Mouse (Mus musculus): ENCODE data around the gene Nfatc4. TPM values are rescaled to one million over a fixed set of nuclear protein-coding genes. Genes with fewer than 3 reads are reported as not detected.

The Nfatc4 gene
- total RNA-seq, 1 experiment from 2014 or later: not detected

- no peak for ATAC-seq (replicated peaks; ENCODE audit: insufficient number of reproducible peaks, low FRiP score, low TSS enrichment, poor library complexity, severe bottlenecking)
Measured at GRCm38 (mm10) chr14:55842794-55843193, 19.9 kb downstream of the Nfatc4 start.

- no peak for ATAC-seq (replicated peaks; ENCODE audit: insufficient number of reproducible peaks, low FRiP score, low TSS enrichment, poor library complexity, severe bottlenecking)
Measured at GRCm38 (mm10) chr14:55845506-55846294, 22.8 kb downstream of the Nfatc4 start.

GRCm38 (mm10) chr14:55850885-55851284 lies 27.9 kb downstream of the Nfatc4 start:
- ATAC-seq (replicated peaks; ENCODE audit: insufficient number of reproducible peaks, low FRiP score, low TSS enrichment, poor library complexity, severe bottlenecking): no peak

- no peak for ATAC-seq (replicated peaks; ENCODE audit: insufficient number of reproducible peaks, low FRiP score, low TSS enrichment, poor library complexity, severe bottlenecking)
Measured at GRCm38 (mm10) chr14:55852646-55853551, 30.0 kb downstream of the Nfatc4 start.

- ATAC-seq (replicated peaks; ENCODE audit: insufficient number of reproducible peaks, low FRiP score, low TSS enrichment, poor library complexity, severe bottlenecking): no peak
Measured at GRCm38 (mm10) chr14:55853621-55854285, 30.8 kb downstream of the Nfatc4 start, which contains the start of gene Nynrin. TSS of gene Nynrin (plus strand) at chr14:55854010.

- 0 out of 2 replicates have a peak, but pooled peaks have one; percentile 38 for ATAC-seq (replicated peaks; ENCODE audit: insufficient number of reproducible peaks, low FRiP score, low TSS enrichment, poor library complexity, severe bottlenecking)
Measured at GRCm38 (mm10) chr14:55854406-55855100, 31.6 kb downstream of the Nfatc4 start.

GRCm38 (mm10) chr14:55855101-55855561 lies 32.2 kb downstream of the Nfatc4 start:
- no peak for ATAC-seq (replicated peaks; ENCODE audit: insufficient number of reproducible peaks, low FRiP score, low TSS enrichment, poor library complexity, severe bottlenecking)

- no peak for ATAC-seq (replicated peaks; ENCODE audit: insufficient number of reproducible peaks, low FRiP score, low TSS enrichment, poor library complexity, severe bottlenecking)
Measured at GRCm38 (mm10) chr14:55857588-55857987, 34.6 kb downstream of the Nfatc4 start.

GRCm38 (mm10) chr14:55862186-55862585 lies 39.2 kb downstream of the Nfatc4 start:
- no peak for ATAC-seq (replicated peaks; ENCODE audit: insufficient number of reproducible peaks, low FRiP score, low TSS enrichment, poor library complexity, severe bottlenecking)

GRCm38 (mm10) chr14:55862970-55863369 lies 40.0 kb downstream of the Nfatc4 start:
- no peak for ATAC-seq (replicated peaks; ENCODE audit: insufficient number of reproducible peaks, low FRiP score, low TSS enrichment, poor library complexity, severe bottlenecking)

- ATAC-seq (replicated peaks; ENCODE audit: insufficient number of reproducible peaks, low FRiP score, low TSS enrichment, poor library complexity, severe bottlenecking): peak; percentile 78
Measured at GRCm38 (mm10) chr14:55863773-55864172, 40.8 kb downstream of the Nfatc4 start.

- no peak for ATAC-seq (replicated peaks; ENCODE audit: insufficient number of reproducible peaks, low FRiP score, low TSS enrichment, poor library complexity, severe bottlenecking)
Measured at GRCm38 (mm10) chr14:55866962-55867361, 44.0 kb downstream of the Nfatc4 start.

- ATAC-seq (replicated peaks; ENCODE audit: insufficient number of reproducible peaks, low FRiP score, low TSS enrichment, poor library complexity, severe bottlenecking): no peak
Measured at GRCm38 (mm10) chr14:55868230-55869026, 45.5 kb downstream of the Nfatc4 start.

GRCm38 (mm10) chr14:55869538-55869937 lies 46.6 kb downstream of the Nfatc4 start:
- ATAC-seq (replicated peaks; ENCODE audit: insufficient number of reproducible peaks, low FRiP score, low TSS enrichment, poor library complexity, severe bottlenecking): no peak

- no peak for ATAC-seq (replicated peaks; ENCODE audit: insufficient number of reproducible peaks, low FRiP score, low TSS enrichment, poor library complexity, severe bottlenecking)
Measured at GRCm38 (mm10) chr14:55872039-55872438, 49.1 kb downstream of the Nfatc4 start.

- ATAC-seq (replicated peaks; ENCODE audit: insufficient number of reproducible peaks, low FRiP score, low TSS enrichment, poor library complexity, severe bottlenecking): no peak
Measured at GRCm38 (mm10) chr14:55872551-55872950, 49.6 kb downstream of the Nfatc4 start.

GRCm38 (mm10) chr14:55873242-55873713 lies 50.3 kb downstream of the Nfatc4 start:
- ATAC-seq (replicated peaks; ENCODE audit: insufficient number of reproducible peaks, low FRiP score, low TSS enrichment, poor library complexity, severe bottlenecking): no peak
